In genomic region chr3:127511786-127512746, GRCm38 (mm10) we compare ENCODE assay signal across 22 mouse cellular contexts. TPM values are rescaled to one million over a fixed set of nuclear protein-coding genes. Genes with fewer than 3 reads are reported as not detected.
DNase-seq lines count a peak whose midpoint lies in the region; ATAC-seq and TF ChIP-seq lines count a peak whose summit lies in the region.
"Had no signal": no experiment of that assay in that cellular context is flagged by ENCODE, and none has a peak within 500 bp of the region (broad histone marks: within the 10 kb centered on the region; RNA-seq: fewer than 3 reads in every experiment).

No protein-coding gene starts in this region.

- no peak overlapping the region for H3K27ac ChIP-seq in midbrain, embryonic 11.5 days (ENCODE audit: low read depth, low read length)
- H3K27ac ChIP-seq in lung, postnatal 0 days (ENCODE audit: low read length), result no peak overlapping the region
- H3K27ac ChIP-seq: hindbrain, embryonic 13.5 days; limb, embryonic 15.5 days; liver, embryonic 15.5 days; lung, embryonic 15.5 days had no signal

- 81% methylated on average over 12 of the region's 12 CpGs for WGBS in midbrain, embryonic 11.5 days
- 66% methylated on average over 12 of the region's 12 CpGs for WGBS in lung, postnatal 0 days

- TF ChIP-seq CTCF in lung, postnatal 0 days (IDR thresholded peaks at IDR 0.05), result no peak

- H3K4me3 ChIP-seq in midbrain, embryonic 11.5 days (ENCODE audit: low read depth, low read length), result no peak overlapping the region
- H3K4me3 ChIP-seq in lung, postnatal 0 days (ENCODE audit: low read depth, low read length), result no peak overlapping the region
- H3K4me3 ChIP-seq: hindbrain, embryonic 13.5 days; limb, embryonic 15.5 days; liver, embryonic 15.5 days; lung, embryonic 15.5 days had no signal

- no peaks in the 10 kb centered on the region for H3K36me3 ChIP-seq in midbrain, embryonic 11.5 days (ENCODE audit: control insufficient read depth, insufficient read depth, low read length)
- H3K36me3 ChIP-seq in lung, postnatal 0 days (ENCODE audit: insufficient read depth, low read length), result no peaks in the 10 kb centered on the region
- H3K36me3 ChIP-seq: hindbrain, embryonic 13.5 days; limb, embryonic 15.5 days; liver, embryonic 15.5 days; lung, embryonic 15.5 days had no signal

- no peak for ATAC-seq in midbrain, embryonic 11.5 days (ENCODE audit: low FRiP score)
- no peak for ATAC-seq in lung, postnatal 0 days
- ATAC-seq: forebrain, embryonic 14.5 days; inflammation-experienced regulatory T-cells, adult 6 months; midbrain, embryonic 16.5 days had no signal

- no peaks in the 10 kb centered on the region for H3K4me1 ChIP-seq in midbrain, embryonic 11.5 days (ENCODE audit: control insufficient read depth, insufficient read depth, low read length)
- no peaks in the 10 kb centered on the region for H3K4me1 ChIP-seq in lung, postnatal 0 days (ENCODE audit: insufficient read depth, low read depth, low read length)
- H3K4me1 ChIP-seq: hindbrain, embryonic 13.5 days; limb, embryonic 15.5 days; lung, embryonic 15.5 days had no signal

- peak; percentile 63 for DNase-seq in adrenal gland, adult 2 months
- no peak for DNase-seq in adrenal gland, postnatal 25 days
- DNase-seq in heart, adult 11 months, result peak; percentile 84
- no peak for DNase-seq in heart, postnatal 25 days (ENCODE audit: low spot score)
- peak; percentile 56 for DNase-seq in adipocyte (ENCODE audit: low spot score)
- peak; percentile 20 to 47 for DNase-seq in gastrocnemius, adult 8-10 months (ENCODE audit: low spot score in 2 of 2)
- DNase-seq in midbrain, embryonic 11.5 days (ENCODE audit: low spot score, missing footprints), result no peak
- DNase-seq in lung, postnatal 0 days (ENCODE audit: low spot score), result no peak
- DNase-seq: cerebellum, adult 8-10 months; heart, postnatal 36 days; kidney, adult 18-20 months; kidney, postnatal 10 days; lung, postnatal 4 days; thymus, adult 18-20 months; thymus, postnatal 36 days had no signal

- H3K9ac ChIP-seq in midbrain, embryonic 11.5 days (ENCODE audit: low read length), result no peak overlapping the region
- H3K9ac ChIP-seq in lung, postnatal 0 days (replicated peaks; ENCODE audit: low read depth), result no peak overlapping the region
- H3K9ac ChIP-seq: hindbrain, embryonic 13.5 days; limb, embryonic 15.5 days; liver, embryonic 15.5 days; lung, embryonic 15.5 days had no signal

- intact Hi-C loops in heart, postnatal 25 days (cut with DNase I), result no loop called here

- H3K27me3 ChIP-seq in midbrain, embryonic 11.5 days (ENCODE audit: control insufficient read depth, insufficient read depth, low read length), result no peaks in the 10 kb centered on the region
- no peaks in the 10 kb centered on the region for H3K27me3 ChIP-seq in lung, postnatal 0 days (replicated peaks; ENCODE audit: insufficient read depth, low read length)
- H3K27me3 ChIP-seq: hindbrain, embryonic 13.5 days; limb, embryonic 15.5 days; liver, embryonic 15.5 days; lung, embryonic 15.5 days had no signal

- H3K4me2 ChIP-seq in midbrain, embryonic 11.5 days, result no peak overlapping the region
- no peak overlapping the region for H3K4me2 ChIP-seq in lung, postnatal 0 days (replicated peaks; ENCODE audit: low read depth, low read length)
- H3K4me2 ChIP-seq: hindbrain, embryonic 13.5 days; limb, embryonic 15.5 days; liver, embryonic 15.5 days; lung, embryonic 15.5 days had no signal

- TF ChIP-seq EP300 in lung, postnatal 0 days (IDR thresholded peaks at IDR 0.05), result no peak

- H3K9me3 ChIP-seq in midbrain, embryonic 11.5 days (ENCODE audit: control insufficient read depth, low read length), result no peaks in the 10 kb centered on the region
- no peaks in the 10 kb centered on the region for H3K9me3 ChIP-seq in lung, postnatal 0 days (ENCODE audit: low read length)
- H3K9me3 ChIP-seq: hindbrain, embryonic 13.5 days; limb, embryonic 15.5 days; liver, embryonic 15.5 days; lung, embryonic 15.5 days had no signal

RNA-seq across cellular contexts. Expression of gene Ank2, which starts 12.9 kb away (rescaled TPM):
- 10 to 100 TPM; 36.3 to 44.8 TPM for total RNA-seq in adrenal gland, adult 2 months (2021)
- polyA plus RNA-seq in adrenal gland, adult 2 months (2012; rRNA removed), result 19.6 and 30.1 TPM in 2 replicates
- 57.0 and 61.8 TPM in 2 replicates for total RNA-seq in adrenal gland, postnatal 25 days (2021)
- 100 to 1,000 TPM; 299 to 338 TPM for total RNA-seq in heart, postnatal 25 days (2021)
- total RNA-seq in gastrocnemius, adult 8-10 months (2022), result 100 to 1,000 TPM in 3 of 4 experiments, 10 to 100 TPM in 1; 96.2 to 128 (median 111) TPM
- polyA plus RNA-seq in midbrain, embryonic 11.5 days (2014; fragmentation: Nextera tagmentation; extraction: Ambion mirVana), result 66.6 and 74.5 TPM in 2 replicates
- polyA plus RNA-seq in lung, postnatal 0 days (2015; fragmentation: Nextera tagmentation; extraction: Ambion mirVana), result 3.9 and 4.4 TPM in 2 replicates

RNA-seq across cellular contexts. Expression of gene Larp7, which starts 41.1 kb away (rescaled TPM):
- 10 to 100 TPM; 20.5 to 23.5 TPM for total RNA-seq in adrenal gland, adult 2 months (2021)
- not detected in 2 replicates for polyA plus RNA-seq in adrenal gland, adult 2 months (2012; rRNA removed)
- 23.9 and 25.8 TPM in 2 replicates for total RNA-seq in adrenal gland, postnatal 25 days (2021)
- 10 to 100 TPM; 20.5 to 22.7 TPM for total RNA-seq in heart, postnatal 25 days (2021)
- 1 to 10 TPM; 5.6 to 9.8 (median 7.6) TPM for total RNA-seq in gastrocnemius, adult 8-10 months (2022)
- 85.2 and 91.5 TPM in 2 replicates for polyA plus RNA-seq in midbrain, embryonic 11.5 days (2014; fragmentation: Nextera tagmentation; extraction: Ambion mirVana)
- polyA plus RNA-seq in lung, postnatal 0 days (2015; fragmentation: Nextera tagmentation; extraction: Ambion mirVana), result 20.5 and 23.1 TPM in 2 replicates

RNA-seq across cellular contexts. Expression of gene Zgrf1, which starts 41.2 kb away (rescaled TPM):
- 1 to 10 TPM in 1 of 2 experiments, under 1 TPM in 1; 0.98 to 1.1 TPM for total RNA-seq in adrenal gland, adult 2 months (2021)
- polyA plus RNA-seq in adrenal gland, adult 2 months (2012; rRNA removed), result 0.10 and 0.18 TPM in 2 replicates
- total RNA-seq in adrenal gland, postnatal 25 days (2021), result 2.4 and 2.8 TPM in 2 replicates
- under 1 TPM; 0.73 to 0.78 TPM for total RNA-seq in heart, postnatal 25 days (2021)
- under 1 TPM; 0.56 to 0.91 (median 0.76) TPM for total RNA-seq in gastrocnemius, adult 8-10 months (2022)
- polyA plus RNA-seq in midbrain, embryonic 11.5 days (2014; fragmentation: Nextera tagmentation; extraction: Ambion mirVana), result 10.5 and 11.3 TPM in 2 replicates
- 1.0 and 1.1 TPM in 2 replicates for polyA plus RNA-seq in lung, postnatal 0 days (2015; fragmentation: Nextera tagmentation; extraction: Ambion mirVana)

Comparison
In these comparisons a context has a peak if more than half of its experiments do, and no peak if none do; other contexts are left out.
1. DNase-seq: peak in adrenal gland, adult 2 months (single experiment), heart, adult 11 months (single experiment), adipocyte (single experiment) and gastrocnemius, adult 8-10 months (2 of 2); none in adrenal gland, postnatal 25 days (single experiment), heart, postnatal 25 days (single experiment), midbrain, embryonic 11.5 days (single experiment) and lung, postnatal 0 days (single experiment).